Mouse (Mus musculus): Measurements from ENCODE around the gene Lrrtm3.

The Lrrtm3 gene

DNA sequence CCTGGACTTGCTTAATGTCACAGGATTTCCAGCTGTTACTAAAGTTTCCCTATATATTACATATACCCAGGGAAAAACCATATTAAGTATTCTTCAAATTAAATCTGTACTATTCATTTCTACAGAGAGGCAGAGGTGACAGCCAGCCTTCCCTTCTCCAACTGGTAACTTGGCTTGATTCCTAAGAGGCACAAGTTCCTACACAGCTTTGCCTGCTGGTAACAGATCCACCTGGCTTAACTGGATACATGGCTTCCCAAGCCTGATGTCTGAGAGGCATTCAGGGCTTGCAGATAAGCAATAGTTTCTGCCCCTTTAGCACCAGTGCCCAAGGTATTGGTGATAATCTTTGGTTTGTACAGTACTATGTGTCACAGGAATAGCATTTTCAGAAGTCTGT lies 190.2 kb downstream of the Lrrtm3 start:
- in situ Hi-C loops (cut with MboI; ENCODE audit: low sequenced_read_pairs), result no loop called here

- in situ Hi-C loops (cut with MboI; ENCODE audit: low sequenced_read_pairs), result no loop called here
These were observed 195.5 kb downstream of the Lrrtm3 start for GRCm38 (mm10) chr10:63894612-63895011.

DNA sequence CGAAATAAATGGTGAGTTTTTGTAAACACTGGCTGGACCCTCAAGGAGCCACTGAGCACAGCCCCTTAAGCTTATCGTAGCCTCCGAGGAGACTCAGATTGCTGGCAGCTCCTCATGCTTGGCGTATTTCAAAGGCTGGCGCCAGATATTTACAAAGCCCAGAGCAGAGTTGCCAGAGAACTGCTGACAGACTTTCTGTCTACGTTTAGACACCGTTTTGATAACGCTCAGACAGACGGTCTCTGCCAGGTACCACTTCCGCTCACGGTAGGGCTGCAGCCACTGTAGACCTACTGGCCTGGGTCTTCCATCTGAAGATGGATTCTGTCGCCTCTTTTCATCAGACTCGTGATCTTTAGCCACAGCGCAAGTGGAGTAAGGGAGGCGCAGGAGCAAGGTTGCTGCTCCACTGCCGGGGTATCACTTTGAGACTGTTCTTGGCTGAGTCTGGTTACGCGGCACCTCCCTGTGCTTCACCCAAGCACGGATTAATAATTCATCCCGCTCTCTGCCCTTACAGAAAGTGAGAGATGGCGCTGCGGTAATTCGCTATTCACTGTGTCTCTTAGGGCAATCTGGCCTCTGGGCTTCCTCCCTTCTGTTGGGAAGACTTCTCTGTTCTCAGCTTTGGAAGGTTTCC lies 203.5 kb downstream of the Lrrtm3 start:
- in situ Hi-C loops (cut with MboI; ENCODE audit: low sequenced_read_pairs), result no loop called here

GRCm38 (mm10) chr10:63880462-63880903 lies 209.6 kb downstream of the Lrrtm3 start:
- in situ Hi-C loops (cut with MboI; ENCODE audit: low sequenced_read_pairs), result no loop called here
